Mouse (Mus musculus) large intestine, adult 2 months (tissue): ENCODE results near the gene Gemin8. TPM values are rescaled to one million over a fixed set of nuclear protein-coding genes. Genes with fewer than 3 reads are reported as not detected.
A peak's percentile ranks its signal among the peaks of the same experiment; 100 is the strongest.

ENCODE experiments used
- DNase-seq: peaks from one replicate; pipeline ENCODE4 v3.0.0-alpha.2; 2012; ENCODE audit warnings: low read depth, low spot score
- WGBS: fragments of 180-500 bp; shearing (Covaris S2); methylation state at CpG from one replicate; pipeline ENCODE4 v1.1.7; 2018; 5-methylcytosine and 5-hydroxymethylcytosine counted together
- polyA plus RNA-seq: library from polyadenylated mRNA; depleted of rRNA; stranded (reverse); fragments of >200 nt; gene quantifications from 2 replicates; pipeline ENCODE4 v1.2.3, GENCODE M21; 2012; rRNA removed

Gemin8 gene
- polyA plus RNA-seq, result 2.4 and 2.7 TPM in 2 replicates

DNA sequence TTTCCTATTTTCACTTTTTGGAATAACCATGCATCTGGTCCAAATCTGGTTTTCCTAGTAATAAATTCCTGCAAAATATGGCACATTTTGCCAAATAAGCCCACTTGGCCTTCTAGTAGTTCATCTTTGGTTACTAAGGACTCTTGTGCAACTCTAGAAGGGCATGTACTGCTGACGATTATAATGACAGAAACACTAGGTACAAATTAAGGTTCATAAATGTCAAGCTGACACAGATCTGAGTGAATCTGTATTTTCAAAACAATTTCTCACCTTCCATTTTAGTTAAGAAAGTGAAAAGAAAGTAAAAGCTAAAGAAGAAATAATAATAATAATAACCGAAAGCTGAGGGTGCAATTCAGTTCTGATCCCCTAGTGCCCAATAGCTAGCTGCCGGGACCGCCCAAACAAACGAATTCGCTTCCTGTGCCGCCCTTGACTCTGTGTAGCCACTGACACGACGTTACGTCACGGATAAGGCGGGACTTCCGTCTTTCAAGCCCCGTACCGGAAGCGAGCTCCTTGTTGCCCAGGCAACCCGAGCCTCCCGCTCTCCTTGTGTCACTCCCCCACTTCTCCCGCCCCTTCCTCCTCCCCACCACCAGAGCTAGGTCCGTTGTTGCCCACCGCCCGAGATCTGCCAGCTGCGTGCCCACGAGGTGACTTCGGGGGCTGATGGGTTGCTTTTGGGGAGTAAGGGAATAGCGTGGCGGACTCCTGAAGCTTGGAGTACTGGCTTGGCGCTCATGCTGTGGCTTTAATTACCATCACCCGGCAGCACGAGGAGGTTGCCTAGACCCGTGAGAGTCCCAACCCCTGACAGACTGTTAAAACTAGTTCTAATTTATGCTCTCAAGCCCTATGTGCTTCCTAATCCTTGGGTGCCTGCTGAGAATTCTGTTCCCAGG lies at the start of gene Gemin8:
Gene Gemin8, plus strand, starts transcription at position 563 of the 908 bp plus-strand sequence.
- DNase-seq, result peak; percentile 85
- 20% methylated on average over 31 of the region's 31 CpGs for WGBS

DNA sequence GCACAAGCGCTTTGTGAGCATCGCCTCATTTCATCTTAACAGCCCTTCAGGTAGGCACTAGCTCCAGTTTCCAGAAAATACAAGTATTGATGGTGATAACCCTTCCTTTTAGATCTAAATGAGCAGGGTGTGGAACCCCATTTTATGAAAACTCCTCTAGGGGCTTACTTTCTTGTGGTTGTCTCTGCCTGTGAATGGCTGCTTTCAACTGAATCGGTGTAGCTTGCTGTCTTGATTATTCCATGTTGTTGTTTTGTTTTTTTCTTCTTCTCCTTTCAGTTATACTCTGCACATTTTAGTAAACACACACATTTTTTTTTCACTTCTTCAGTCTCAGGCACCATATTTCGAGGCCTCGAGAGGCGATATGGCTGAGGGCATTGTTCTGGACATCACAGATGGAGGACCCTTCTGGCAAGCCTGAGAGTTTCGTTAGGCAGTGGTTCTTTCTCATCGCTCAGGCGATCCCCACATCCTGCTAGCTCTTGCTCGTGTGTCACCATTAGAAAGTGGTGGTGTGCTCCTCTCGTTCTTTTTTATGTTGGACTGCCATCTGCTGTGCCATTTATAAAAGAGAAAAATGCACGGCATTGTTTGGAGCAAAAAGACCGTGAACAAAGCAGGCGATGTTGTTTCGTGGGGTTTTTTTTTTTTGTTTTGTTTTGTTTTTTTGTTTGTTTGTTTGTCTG lies 23.0 kb upstream of the Gemin8 start:
- no peak for DNase-seq
- 72% methylated on average over 15 of the region's 15 CpGs for WGBS

DNA sequence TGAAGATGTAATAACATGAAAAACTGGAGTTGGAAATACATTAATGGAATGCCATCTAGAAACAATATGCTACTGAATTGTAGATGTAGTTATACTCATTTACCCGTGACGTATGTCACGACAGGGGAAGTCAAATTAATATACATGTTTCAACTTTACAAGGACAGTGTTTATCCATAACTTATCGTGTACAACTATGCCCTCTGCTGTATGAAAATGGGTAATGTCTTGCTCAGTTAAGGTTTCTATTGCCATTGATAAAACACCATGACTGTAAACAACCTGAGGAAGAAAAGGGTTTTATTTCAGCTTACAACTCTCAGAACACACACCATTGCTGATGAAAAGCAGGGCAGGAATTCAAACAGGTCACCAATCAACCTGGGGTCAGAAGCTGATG lies 7.5 kb upstream of the Gemin8 start:
- no peak for DNase-seq
- 26% methylated on average over 4 of the region's 4 CpGs for WGBS

DNA sequence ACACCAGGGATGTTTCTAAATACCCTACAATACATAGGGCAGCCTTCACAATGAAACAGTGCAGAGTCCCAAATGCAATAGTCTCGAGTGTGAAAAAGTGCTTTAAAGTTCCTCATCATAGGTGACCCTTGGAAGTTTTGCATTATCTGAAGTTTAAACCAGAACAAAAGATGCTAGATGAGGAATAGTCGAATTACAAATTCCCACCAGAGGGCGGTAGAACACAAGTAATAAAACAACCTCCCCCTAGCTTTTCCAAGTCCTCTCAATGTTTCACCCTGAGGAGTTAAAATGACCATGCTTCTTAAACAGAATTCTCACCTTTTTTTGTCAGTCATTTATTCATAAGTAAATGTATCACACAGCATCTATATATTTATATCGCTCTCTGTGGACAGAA lies 2.9 kb upstream of the Gemin8 start:
- WGBS, result 6% methylated on average over 4 of the region's 4 CpGs
- DNase-seq, result no peak

DNA sequence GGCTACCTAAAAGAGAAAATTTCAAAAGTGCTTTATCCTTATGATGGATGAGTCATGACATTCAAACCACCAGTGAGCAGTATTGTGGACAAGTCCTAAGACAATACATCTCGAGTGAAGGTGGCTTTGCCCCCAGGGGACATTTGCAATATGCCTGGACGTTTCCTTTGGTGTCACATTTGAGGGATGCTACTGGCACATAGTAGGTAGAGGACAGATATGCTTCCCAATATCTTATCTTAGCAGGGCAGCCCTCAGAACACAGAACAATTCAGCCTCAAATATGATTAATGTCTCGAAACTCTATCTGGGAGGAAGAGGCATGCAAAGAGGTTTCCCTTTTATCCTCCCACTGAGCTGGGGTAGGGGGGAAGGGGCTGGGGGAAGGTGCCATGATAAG lies 2.3 kb upstream of the Gemin8 start:
- no peak for DNase-seq
- 61% methylated on average over 3 of the region's 3 CpGs for WGBS

DNA sequence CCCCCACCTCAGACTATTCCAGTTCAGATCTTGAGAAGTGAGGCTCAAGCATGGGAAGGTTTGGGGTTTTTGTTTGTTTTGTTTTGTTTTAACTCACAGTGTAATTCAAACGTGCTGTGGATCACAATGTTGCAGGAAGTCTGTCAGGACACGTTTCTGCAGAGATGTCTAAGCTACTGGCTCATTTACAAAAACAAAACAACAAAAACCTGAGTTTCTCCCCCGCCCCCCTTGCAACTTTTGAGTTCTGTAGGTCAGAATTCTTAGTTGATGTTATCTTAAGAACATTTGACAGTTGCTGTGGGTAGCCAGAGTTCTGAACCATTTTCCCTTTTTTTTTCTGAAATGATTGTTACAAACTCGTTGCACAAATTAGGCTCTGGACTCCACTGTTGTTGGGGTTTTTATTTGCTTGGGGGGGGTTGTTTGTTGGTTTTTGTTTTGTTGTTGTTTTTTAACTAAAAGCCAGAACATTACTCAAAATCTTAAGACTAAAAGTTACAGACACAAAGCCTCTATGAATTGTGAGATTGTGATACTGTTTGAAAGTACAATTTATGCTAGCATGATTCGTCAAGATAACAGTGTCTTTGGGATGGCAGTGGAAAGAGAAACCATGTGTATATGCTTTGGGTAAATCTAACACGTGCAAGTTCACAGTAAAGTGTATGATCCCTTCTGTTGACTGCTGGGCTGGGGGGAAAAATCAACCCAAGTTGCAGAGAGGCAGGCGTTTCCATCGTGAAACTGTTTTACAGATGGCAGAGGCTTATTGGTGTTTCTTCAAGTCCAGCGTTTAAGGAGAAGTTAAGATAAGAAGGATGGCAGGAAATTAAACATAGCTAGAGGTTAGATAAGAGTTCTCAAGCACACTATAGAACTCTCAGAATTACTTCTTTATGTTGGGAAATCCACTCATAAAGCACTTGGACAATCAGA lies 815 bp downstream of the Gemin8 start:
- WGBS, result 16% methylated on average over 9 of the region's 9 CpGs

DNA sequence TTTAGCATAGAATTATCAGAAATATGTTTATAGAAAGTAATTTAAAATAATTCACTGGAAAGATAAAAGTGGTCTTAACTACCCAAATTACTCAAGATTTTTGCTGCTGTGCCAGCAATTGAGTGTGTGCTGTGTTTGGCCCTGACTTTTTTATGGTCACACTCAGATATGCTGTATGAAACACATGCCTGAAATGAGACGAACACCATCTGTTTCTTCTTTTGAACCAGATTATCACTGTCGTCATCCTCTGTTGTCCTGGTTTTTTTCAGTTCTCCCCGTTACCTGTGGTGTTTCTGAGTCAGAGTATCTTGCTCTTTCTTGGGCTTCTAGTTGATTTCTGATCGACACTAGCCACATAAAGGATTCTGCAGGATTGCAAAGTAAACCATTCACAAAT lies 1.8 kb downstream of the Gemin8 start:
- WGBS, result 37% methylated on average over 4 of the region's 4 CpGs
- no peak for DNase-seq

More for the DNA sequence above, 815 bp downstream of the Gemin8 start:
- DNase-seq, result no peak

DNA sequence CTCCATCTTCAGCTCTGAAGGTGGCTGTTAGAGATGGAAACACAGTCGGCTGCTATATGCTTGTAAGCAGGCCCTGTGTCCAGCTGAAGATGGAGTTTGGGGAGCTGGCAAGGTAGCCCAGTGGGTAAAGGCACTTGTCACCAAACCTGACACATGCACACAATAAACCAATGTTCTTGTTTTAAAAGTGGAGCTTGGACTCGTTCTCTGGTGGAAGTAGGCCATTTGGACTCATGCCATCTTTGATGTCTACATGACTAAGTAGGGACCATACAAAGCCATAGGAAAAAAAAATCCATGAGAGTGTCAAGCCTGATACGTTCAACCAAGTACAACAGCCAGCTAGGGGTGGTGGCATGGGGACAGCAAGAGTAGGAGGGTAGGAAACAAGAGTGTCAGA lies 2.4 kb downstream of the Gemin8 start:
- 46% methylated on average over 3 of the region's 3 CpGs for WGBS
- no peak for DNase-seq

DNA sequence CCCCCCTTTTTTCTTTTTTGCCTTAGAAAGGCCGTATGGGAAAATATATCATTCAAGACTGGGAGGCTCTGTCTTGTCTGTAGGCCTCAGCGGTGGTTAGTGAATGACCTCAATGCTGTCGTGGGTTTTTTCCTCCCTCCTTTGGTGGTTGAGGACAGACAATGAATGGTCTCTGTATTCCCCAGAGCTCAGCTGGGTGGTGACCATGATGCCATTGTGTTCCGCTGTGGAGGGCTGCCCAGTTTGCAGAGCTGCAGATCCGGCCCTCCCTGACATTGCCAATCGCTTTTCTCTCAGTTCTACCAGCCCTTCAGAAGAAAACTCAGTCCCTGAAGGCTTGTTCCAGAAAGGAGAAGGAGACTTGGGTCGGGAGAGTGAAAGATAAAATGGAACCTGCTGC lies 3.5 kb downstream of the Gemin8 start:
- no peak for DNase-seq

DNA sequence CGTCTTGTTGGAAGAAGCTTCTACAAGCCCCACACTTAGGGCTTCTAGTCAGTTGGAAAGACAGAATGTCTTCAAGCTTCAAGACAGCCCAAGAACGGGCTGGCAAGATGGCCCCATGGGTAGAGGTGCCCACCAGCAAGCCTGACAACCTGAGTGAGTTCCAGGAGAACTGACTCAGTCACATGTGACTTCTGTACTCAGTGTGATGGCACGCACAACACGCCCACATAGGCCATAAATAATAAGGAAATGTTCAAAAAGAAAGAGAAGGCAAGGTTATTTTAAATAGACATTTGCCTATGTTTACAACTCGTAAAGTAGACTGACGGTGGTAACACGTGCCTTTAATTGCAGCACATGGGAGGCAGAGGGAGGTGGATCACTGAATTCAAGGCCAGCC lies 7.7 kb downstream of the Gemin8 start:
- DNase-seq, result no peak
- WGBS, result 60% methylated on average over 7 of the region's 7 CpGs

More for the DNA sequence above, 3.5 kb downstream of the Gemin8 start:
- 81% methylated on average over 7 of the region's 7 CpGs for WGBS

DNA sequence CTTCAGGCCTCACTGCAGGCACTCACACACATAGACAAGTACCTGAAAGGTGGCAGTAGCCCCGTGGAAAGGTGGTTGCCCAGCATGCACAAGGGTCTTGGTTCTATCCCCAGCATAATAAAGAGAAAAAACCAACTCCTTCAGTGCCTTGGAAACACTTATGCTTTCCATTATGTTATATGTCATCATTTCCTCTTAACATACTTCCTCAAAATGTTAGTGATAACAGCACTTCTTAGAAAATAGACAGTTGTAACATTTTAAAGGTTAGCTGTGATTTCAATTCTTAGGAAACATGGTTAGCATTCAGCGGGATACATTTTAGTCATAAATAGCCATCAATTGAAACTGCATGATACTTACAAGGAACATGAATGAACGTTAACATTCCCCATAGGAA lies 12.8 kb downstream of the Gemin8 start:
- no peak for DNase-seq
- WGBS, result 86% methylated on average over 3 of the region's 3 CpGs

DNA sequence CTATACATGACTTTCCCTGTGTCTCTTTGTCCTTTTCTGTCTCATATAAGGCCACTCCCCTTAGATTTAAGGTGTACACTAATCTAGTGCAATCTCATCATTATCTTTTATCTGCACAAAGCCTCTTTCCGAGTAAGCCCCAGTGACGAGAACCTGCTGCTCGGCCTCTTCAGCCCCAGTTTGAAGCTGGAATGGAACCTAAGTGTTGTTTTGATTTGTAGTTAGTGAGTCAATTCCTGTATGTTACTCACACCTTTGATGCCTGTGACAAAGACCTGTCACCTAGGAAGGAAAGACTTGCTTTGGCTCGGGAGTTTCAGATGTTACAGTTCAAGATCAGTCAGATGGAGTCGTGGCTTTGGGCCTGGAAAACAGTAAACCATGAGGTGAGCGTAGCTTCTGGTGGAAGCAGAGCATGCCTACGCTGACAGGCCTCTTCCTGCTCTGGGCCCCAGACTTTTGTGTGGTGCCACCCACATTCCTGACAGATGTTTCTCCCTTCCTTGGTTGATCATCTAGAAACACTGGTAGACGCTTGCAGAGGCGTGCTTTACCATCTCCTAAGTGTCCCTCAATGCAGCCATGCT lies 15.2 kb downstream of the Gemin8 start:
- WGBS, result 91% methylated on average over 9 of the region's 9 CpGs
- no peak for DNase-seq

DNA sequence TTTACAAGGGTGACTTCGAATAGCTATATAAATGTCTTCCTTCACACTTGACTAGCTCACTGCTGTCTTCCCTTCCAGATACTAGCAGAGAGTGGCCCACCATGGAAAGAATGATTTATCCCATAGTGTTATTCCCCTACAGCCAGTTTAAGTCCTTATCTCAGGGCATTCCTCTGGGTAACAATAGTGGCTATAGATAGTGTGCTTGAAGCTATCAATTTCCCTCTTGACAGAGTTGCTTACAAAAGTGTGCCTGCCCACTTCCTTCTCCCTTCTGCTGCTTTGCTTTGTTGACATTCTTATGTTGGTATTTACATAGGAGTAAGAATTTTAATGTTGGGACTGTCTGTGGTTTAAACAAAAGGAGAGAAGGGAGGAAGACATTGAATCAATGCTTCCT lies 17.5 kb downstream of the Gemin8 start:
- 49% methylated on average over 1 of the region's 1 CpGs for WGBS
- DNase-seq, result no peak

DNA sequence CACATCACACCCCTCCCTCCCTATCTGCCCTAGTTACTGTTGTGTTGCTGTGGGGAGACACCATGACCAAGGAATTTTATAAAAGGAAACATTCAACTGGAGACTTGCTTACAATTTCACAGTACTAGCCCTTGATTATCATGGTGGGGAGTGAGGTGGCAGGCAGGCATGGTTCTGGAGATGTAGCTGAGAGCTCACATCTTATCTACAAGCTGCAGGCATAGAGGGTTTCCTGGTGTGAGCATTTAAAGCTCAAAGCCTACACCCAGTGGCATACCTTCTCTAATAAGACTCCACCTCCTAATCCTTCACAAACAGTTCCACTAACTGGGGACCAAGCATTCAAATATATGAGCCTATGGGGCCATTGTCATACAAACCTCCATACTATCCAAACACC lies 26.1 kb downstream of the Gemin8 start:
- DNase-seq, result no peak

DNA sequence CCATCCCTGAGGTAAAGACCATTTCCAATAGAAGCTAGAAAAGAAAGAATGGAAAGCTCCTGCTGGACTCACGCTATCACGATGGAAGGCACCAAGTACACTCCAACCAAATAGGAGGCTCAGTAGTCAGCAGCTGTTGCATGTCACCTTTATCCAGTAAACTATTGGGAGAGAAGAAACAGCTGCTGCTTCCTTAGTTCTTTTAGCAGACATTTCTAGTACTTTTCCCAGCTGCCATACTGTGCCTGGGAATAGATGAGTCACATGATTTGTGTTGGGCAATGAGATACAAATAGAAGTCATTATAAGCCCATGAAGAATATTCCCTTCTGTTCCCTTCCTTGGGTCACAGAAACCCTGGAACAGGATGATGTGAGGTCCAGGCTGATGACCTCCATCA lies 28.0 kb downstream of the Gemin8 start:
- DNase-seq, result no peak

DNA sequence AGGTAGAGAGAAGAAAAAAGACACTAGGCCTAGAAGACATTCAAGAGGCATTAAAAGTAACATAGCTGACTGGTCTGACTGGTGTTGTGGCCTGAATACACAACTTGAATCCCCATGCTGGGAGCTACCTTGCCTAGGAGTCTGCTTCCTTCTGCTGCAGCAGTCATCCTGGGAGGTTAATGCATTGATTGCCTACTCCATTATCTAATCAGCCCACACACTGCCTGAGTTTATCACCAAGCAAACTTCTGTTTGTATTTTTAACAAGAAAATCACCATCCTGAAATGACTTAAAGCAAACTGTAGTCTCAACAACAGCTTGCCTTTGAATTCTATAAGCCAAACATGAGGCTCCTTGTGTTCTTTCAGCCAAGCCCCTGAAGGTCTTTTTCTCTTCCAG lies 29.6 kb downstream of the Gemin8 start:
- DNase-seq, result no peak

More for the DNA sequence above, 28.0 kb downstream of the Gemin8 start:
- WGBS, result 76% methylated on average over 2 of the region's 2 CpGs

DNA sequence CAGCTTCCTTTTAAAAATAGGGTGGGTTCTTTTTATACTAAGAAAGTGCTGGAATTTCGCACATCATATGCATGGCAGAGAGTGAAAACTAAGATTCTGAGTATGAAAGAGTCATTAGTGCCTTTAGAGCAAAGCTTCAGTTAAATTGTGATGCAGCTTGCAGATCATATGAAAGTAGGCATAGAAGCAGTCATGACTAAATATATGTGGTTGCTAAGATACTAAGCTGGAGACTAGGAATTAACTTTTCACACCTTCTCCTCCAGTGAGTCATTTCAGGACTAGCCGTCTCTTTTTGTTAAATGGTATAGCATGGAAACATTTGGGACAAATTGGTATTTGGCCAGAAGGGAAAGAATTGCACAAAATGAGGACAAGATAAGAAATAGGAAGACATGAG lies 44.3 kb downstream of the Gemin8 start:
- 74% methylated on average over 2 of the region's 2 CpGs for WGBS

DNA sequence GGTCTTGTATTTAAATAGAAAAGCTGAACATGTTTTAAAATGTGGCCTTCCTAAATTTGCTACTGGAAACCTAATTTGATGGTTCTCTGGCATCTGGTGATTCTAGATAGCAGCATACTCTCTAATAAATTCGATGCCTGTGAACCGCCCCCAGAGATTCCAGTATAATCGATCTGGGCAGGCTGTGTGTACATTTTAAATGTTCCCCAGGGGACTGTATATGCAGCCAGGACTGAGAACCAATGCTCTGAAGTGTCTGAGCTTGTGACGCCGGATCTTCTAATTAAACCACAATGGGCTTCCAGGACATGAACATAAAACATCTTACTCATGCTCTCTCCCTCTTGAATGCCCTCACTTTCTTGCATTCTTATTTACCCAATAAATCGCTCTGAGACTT lies 46.0 kb downstream of the Gemin8 start:
- WGBS, result 87% methylated on average over 6 of the region's 6 CpGs
- DNase-seq, result no peak

More for the DNA sequence above, 44.3 kb downstream of the Gemin8 start:
- DNase-seq, result no peak

DNA sequence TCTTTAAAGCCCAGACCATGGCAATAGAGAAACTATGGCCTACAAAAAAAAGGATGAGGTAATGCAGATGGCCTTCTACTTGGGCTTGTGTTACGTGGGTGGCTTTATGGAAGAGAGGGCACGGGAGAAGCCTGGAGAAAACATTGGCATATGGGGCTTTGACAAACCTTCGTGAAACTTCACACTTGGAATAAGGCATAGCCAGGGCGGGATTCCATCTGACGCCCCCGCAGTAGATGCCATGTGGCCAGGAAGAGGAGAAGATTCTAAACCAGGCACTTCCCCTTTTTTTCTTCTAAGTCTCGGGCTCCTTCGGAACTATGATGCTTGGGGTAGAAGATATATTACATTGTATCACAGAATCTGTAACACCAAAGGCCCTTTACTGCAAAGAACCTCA lies 46.5 kb downstream of the Gemin8 start:
- DNase-seq, result no peak
- 89% methylated on average over 8 of the region's 8 CpGs for WGBS

DNA sequence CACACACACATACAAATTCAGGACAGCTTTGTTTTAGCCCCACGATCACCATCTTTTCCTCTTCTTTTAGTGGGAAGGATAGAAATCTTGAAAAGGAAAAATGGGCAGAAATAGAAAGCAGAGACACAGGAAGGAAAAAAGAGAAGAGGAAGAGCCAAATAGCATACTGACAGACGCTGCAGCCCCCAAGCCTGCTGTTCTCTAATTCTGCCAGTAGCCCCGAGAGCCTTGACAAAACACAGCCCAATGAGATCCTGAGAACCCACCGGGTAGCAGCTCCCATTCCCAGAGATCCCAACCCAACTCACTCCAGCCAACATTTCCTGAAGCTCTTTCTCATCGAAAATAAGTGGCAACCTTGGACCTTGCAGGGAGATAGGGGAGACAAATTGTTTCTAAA lies 49.1 kb downstream of the Gemin8 start:
- no peak for DNase-seq
- 60% methylated on average over 5 of the region's 5 CpGs for WGBS
